Mouse (Mus musculus): ENCODE data around the gene Rac1.
"Not testable (repeated sequence)": the region's sequence is repeated elsewhere in the genome, so short reads cannot be mapped to it uniquely, and the experiment has no call there.

Rac1 gene

GRCm38 (mm10) chr5:143525454-143526225, 2.2 kb downstream of the Rac1 start:
- DNase-seq, result no peak

GRCm38 (mm10) chr5:143522882-143523281, 5.0 kb downstream of the Rac1 start:
- no peak for DNase-seq

DNA sequence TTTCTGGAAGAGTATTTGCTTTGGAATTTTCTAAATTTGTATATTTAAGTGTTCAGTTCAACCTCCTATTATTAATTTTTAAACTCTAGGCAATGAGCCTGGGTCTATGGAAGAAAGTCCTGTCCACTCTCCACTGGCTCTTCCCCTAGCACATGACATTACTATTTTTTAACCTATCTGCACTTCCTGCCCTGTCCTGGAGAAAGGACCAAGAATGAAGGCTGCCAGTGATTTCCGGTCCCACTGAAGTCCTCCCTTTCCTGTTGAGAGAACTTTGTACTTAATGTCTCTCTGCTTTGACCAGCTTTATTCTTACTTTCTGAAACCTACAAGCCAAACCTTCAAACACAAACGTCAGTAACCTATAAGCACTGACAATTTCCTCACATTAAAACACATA, 7.4 kb downstream of the Rac1 start:
- DNase-seq, result no peak

DNA sequence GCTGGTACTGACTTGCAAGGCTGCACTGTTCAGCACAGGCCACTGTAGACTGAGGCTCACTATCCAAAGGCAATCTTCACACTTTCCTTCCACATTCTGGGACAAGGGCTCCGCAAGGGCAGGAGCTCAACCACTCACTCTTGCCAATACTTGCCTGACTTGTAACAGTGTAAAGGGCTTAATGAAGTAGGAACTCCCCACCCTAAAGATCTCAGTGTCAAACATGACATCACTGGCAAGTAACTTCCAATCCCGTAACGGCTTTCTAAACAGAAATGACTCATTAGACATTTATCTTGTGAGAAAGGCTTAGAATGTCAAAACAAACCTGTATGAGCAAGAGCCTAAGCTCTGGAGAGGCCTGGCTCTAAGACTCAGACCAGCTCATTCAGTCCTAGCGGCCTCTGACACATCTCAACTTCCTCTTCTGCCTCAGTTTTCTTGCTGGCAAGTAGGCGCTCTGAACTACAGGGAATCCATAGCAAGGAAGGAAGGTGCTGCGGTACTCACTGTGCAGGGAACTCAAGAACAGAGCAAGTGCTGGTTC, 9.7 kb downstream of the Rac1 start:
- no peak for DNase-seq

DNA sequence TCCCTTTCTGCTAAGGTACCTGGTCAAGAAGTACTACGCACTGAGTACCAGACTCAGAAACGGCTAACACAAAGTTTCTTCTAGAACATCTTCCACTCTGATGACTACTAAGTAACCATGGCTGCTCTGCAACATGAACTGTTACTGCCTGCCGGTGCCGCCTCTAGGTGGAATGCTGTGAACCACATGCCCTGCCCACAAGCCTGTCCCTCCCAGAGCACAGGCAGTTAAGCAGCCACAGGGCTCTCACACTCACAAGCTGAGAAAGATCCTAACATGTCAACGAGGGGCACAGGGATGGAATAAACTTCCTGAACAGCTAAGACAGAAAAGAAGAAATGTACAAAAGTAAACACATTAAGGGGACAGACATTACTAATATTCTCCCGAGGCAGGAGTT, 10.4 kb downstream of the Rac1 start:
- no peak for DNase-seq

GRCm38 (mm10) chr5:143517005-143517404, 10.8 kb downstream of the Rac1 start:
- DNase-seq, result no peak

DNA sequence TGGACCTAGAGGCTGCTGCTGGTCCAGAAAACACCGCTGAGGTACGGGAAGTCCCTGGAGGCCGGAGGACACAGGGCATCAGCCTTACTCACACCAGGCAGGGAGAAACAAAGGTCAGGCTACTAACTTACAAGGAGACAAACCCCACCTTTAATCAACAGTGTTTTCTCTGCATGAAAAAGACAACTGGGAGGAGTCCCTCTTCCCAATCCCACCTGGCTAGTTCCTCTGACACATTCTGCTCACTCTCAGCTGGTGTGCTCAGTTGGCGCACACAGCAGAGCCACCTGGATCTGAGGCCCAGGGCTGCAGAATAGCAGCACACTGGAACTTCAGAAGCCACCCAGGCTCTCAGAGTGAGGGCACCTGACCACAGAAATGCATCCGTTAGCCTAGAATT, 13.0 kb downstream of the Rac1 start:
- DNase-seq, result no peak

DNA sequence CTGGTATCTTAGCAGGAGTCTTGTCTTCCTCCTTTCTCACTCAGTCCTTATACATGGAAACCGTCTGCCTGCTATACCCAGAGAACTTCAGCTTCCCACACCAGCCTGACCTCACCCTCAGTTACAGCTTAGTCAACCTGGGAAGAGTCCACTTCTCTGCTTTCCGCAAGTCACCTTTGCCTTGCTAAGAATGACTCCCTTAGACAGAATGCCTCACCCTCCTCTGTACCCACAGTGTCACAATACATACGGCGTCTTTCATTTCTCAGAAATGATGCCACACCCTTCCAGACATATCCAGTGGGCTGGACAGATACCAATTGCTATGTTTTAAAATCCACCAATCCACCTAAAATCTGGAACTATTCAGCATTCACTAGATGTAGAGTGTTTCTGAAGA, 15.5 kb downstream of the Rac1 start:
- no peak for DNase-seq

DNA sequence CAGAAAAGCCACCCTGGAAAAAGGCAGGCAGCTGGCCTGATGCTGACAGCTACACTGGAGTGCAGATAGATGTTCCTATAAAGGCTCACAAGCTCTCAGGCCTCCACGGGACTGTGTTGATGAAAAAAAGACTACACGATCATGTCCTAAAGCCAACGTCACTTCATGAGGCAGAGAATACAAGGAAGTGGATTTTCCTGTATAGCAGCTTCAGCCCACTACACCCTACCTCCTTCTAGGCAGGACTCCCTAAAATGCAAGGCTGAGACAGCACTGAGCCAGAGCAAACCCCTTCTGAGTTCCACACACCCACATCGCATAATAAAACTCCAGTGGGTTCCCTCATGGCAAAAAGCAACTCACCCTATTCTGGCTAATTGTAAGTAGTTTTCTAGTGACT, 16.3 kb downstream of the Rac1 start:
- DNase-seq, result no peak

GRCm38 (mm10) chr5:143509737-143510136, 18.1 kb downstream of the Rac1 start:
- no peak for DNase-seq

- no peak for DNase-seq
Observed at GRCm38 (mm10) chr5:143509294-143509693, 18.5 kb downstream of the Rac1 start.

DNA sequence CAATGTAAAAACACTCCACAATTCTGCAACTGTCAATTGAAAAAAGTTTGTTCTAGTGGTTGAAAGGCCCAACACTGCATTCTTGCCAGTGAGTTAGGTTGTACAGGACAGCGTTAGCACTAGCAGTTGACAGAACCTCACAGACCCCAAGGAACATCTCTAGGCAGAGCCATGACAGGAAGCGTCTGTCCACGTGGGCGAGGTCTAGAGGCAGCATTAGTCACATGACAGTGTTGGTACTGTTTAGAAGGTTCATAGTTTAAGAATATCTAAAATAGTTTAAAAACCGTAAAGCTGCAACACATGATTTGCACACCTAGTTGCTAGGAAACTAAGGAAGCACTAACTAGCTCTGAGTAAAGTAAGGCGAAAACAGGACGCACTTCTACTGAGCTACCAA, 22.3 kb downstream of the Rac1 start:
- DNase-seq, result no peak

- DNase-seq, result no peak
Observed at GRCm38 (mm10) chr5:143505056-143505455, 22.8 kb downstream of the Rac1 start.

DNA sequence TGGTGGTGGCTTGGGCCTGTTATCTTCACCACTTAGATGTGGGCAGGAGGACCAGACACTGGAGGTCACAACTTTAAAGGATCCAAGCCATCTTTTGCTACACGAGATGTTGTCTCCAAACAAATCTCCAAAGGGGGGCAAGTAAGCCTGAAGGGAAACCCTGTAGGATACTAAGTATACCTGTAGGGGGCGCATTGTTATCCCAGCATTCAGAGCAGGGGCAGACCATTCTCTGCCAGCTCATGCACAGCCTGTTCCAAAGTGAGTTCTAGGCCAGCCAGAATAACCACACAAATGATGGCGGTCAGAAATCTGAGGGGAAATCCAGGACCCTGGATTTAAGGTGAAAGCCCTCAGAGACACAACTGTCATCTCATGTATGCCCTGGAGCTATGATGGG, 23.4 kb downstream of the Rac1 start:
- no peak for DNase-seq

GRCm38 (mm10) chr5:143503740-143504139, 24.1 kb downstream of the Rac1 start:
- DNase-seq, result no peak

DNA sequence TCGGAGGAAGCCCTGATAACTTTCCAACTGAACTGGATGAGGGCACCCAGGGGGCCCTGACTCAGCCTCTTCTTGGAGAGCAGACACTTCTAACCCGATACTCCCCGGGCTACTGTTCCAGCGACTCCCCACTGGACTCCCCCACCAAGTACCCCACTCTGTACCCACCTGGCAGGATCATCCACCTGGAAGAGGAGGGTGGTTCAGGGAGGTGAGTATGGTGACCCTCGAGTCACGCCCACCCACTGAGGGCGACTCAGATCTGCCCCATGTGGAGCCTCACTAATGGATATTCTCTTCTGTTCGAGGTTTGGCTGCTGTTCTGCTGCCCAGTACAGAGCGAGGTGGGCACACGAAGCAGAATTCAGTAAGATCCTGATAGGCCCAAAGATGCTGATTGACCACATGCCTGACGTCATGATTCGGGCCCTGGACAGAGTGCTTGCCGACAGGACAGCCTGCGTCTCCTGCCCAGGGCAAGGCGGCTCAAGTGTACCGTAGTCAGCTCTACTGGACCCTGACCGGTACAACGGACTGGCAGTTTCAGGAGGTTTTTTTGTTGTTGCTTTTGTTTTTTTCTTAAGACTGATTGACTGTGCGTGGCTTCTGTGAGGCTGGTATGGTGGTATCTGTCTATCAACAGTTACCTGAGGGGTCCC, 24.8 kb downstream of the Rac1 start:
- DNase-seq, result no peak

DNA sequence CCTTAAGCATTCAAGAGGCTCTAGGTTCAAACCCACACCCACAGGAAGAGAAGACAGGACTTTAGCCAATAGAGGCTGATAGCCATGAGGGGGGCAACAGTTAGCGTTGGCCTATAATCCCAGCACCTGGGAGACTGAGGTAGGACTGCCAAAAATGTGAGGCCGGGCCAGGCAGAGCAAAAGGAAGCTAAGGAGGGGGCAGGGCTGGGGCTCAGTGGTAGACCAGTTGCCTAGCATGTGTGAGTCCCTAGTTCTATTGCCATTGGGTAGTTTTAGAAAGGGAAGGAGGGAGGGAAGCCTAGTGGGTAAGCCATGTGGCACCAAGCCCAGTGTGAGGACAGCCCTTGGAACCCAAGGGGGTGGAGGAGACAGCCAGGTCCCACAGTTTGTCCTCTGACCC, 26.2 kb downstream of the Rac1 start:
- DNase-seq, result no peak

GRCm38 (mm10) chr5:143501140-143501539, 26.7 kb downstream of the Rac1 start:
- DNase-seq, result no peak

DNA sequence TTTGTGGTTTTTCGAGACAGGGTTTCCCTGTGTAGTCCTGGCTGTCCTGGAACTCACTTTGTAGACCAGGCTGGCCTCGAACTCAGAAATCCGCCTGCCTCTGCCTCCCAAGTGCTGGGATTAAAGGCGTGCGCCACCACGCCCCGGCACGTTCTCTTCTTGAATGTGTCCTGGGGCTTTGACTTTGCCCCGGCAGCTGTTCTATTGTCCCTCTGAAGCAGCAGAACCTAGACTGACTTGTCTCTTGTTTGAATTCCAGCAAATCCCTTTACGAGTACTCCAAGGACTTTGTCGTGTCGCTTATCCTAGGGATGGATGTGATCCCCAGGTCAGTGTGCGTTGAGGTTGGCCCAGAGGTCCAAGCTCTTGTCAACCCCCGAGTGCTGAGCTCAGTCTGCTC, 27.1 kb downstream of the Rac1 start:
- DNase-seq, result not testable (repeated sequence)

- DNase-seq, result no peak
Observed at GRCm38 (mm10) chr5:143499686-143500085, 28.1 kb downstream of the Rac1 start.

DNA sequence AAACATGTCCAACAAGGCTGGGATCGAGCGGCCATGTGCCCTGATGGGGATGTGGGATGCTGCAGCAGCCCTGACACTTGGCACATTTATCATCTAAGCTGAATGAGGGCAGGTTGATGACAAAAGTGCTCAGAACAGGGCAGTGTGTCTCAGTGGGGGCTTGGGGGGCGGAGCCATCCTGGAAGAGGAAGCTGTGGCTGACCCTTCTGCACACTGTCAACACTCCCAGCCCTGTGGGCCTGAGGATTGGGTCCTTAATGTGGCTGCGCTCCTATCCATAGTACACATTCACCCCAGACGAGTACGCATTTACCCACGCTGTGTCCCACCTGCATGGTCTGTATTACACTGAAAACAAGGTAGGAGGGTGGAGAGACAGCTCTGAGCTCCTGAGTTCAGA, 28.6 kb downstream of the Rac1 start:
- DNase-seq, result no peak

DNA sequence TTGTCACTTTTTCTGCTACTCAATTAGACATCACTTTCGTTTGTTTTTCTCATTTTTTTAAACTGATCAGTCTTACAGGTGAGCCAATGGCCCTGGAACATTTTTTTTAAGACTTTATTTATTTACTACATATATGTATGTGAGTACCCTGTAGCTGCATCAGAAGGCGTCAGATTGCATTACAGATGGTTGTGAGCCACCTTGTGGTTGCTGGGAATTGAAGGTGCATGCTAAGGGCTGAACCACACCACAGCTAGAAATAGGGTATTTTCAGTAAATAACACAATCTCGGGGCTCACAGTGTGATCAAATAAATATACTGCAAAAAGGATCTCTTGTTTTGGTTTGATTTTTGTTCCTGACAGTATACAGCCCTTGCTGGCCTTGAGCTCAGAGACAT, 30.4 kb downstream of the Rac1 start:
- DNase-seq, result no peak

GRCm38 (mm10) chr5:143495708-143496107, 32.1 kb downstream of the Rac1 start:
- no peak for DNase-seq

- no peak for DNase-seq
Observed at GRCm38 (mm10) chr5:143493163-143493562, 34.7 kb downstream of the Rac1 start.

GRCm38 (mm10) chr5:143491736-143492135, 36.1 kb downstream of the Rac1 start:
- DNase-seq, result no peak

All from cerebellum, adult 18-20 months (tissue).